Mouse (Mus musculus): Measurements from ENCODE around the gene Tarsl2. TPM values are rescaled to one million over a fixed set of nuclear protein-coding genes. Genes with fewer than 3 reads are reported as not detected.

Tarsl2 gene
- polyA plus RNA-seq, 1 experiment, result not detected

- Histone ChIP-seq H3K4me1 (ENCODE audit: control insufficient read depth, insufficient read depth, low read length) (no peaks in the 10 kb centered on the region), H3K4me3 (ENCODE audit: insufficient read depth, low read depth, low read length) (no peak overlapping the region), H3K27ac (ENCODE audit: insufficient read depth, low read depth, low read length) (no peak overlapping the region)
- WGBS, result 84% methylated on average over 12 of the region's 12 CpGs
- TF ChIP-seq CTCF (IDR thresholded peaks at IDR 0.05; ENCODE audit: insufficient read depth, low read depth, low read length), result no peak
- TF ChIP-seq POLR2A (IDR thresholded peaks at IDR 0.05; ENCODE audit: insufficient read depth, low read depth, low read length), result no peak
Measured at GRCm38 (mm10) chr7:65737286-65738040, 92.8 kb downstream of the Tarsl2 start.

Other genes with a start within 250 kb of the Tarsl2 start
- gene Tjp1, start 117.1 kb upstream of the Tarsl2 start, polyA plus RNA-seq (2012; ENCODE audit: insufficient read depth, insufficient read length, low replicate concordance, missing spikeins), result not detected in 2 replicates
- gene Tm2d3, start 46.3 kb downstream of the Tarsl2 start, polyA plus RNA-seq (2012; ENCODE audit: insufficient read depth, insufficient read length, low replicate concordance, missing spikeins), result not detected in 2 replicates
- gene Pcsk6, start 216.8 kb downstream of the Tarsl2 start, polyA plus RNA-seq (2012; ENCODE audit: insufficient read depth, insufficient read length, low replicate concordance, missing spikeins), result not detected in 2 replicates